Mouse (Mus musculus): ENCODE data around the gene Zmiz2. TPM values are rescaled to one million over a fixed set of nuclear protein-coding genes. Genes with fewer than 3 reads are reported as not detected.

Zmiz2 gene
- polyA plus RNA-seq, 1 experiment from 2014 or later = 16.4 TPM

- peaks cover 14% of the 10 kb centered on the region for H3K4me1 ChIP-seq (ENCODE audit: control insufficient read depth, insufficient read depth, low read length)
- H3K9ac ChIP-seq (ENCODE audit: low read length) = no peak overlapping the region
- H3K4me3 ChIP-seq (ENCODE audit: low read depth, low read length) = no peak overlapping the region
- H3K27me3 ChIP-seq (ENCODE audit: control insufficient read depth, insufficient read depth, low read length) = no peaks in the 10 kb centered on the region
- no peaks in the 10 kb centered on the region for H3K9me3 ChIP-seq (ENCODE audit: control insufficient read depth, low read length)
- ATAC-seq (ENCODE audit: low FRiP score) (no peak), DNase-seq (ENCODE audit: low spot score, missing footprints) (no peak)
- no peak overlapping the region for H3K4me2 ChIP-seq
- 92% methylated on average over 8 of the region's 8 CpGs for WGBS
- H3K27ac ChIP-seq (ENCODE audit: low read depth, low read length) = no peak overlapping the region
- H3K36me3 ChIP-seq (ENCODE audit: control insufficient read depth, insufficient read depth, low read length) = peaks cover 11% of the 10 kb centered on the region; the same call in 1 of the 2 replicates
Measured at GRCm38 (mm10) chr11:6391516-6392276, 2.8 kb downstream of the Zmiz2 start.

GRCm38 (mm10) chr11:6392857-6393256 lies 4.0 kb downstream of the Zmiz2 start:
- ATAC-seq (ENCODE audit: low FRiP score) = no peak
- H3K27ac ChIP-seq (ENCODE audit: low read depth, low read length) = no peak overlapping the region
- 91% methylated on average over 6 of the region's 6 CpGs for WGBS
- H3K4me3 ChIP-seq (ENCODE audit: low read depth, low read length) = no peak overlapping the region
- H3K36me3 ChIP-seq (ENCODE audit: control insufficient read depth, insufficient read depth, low read length) = peaks cover 16% of the 10 kb centered on the region; the same call in 1 of the 2 replicates
- no peaks in the 10 kb centered on the region for H3K27me3 ChIP-seq (ENCODE audit: control insufficient read depth, insufficient read depth, low read length)
- H3K9ac ChIP-seq (ENCODE audit: low read length) = no peak overlapping the region
- no peak overlapping the region for H3K4me2 ChIP-seq
- DNase-seq (ENCODE audit: low spot score, missing footprints) = no peak
- H3K9me3 ChIP-seq (ENCODE audit: control insufficient read depth, low read length) = no peaks in the 10 kb centered on the region
- peaks cover 14% of the 10 kb centered on the region for H3K4me1 ChIP-seq (ENCODE audit: control insufficient read depth, insufficient read depth, low read length)

- Histone ChIP-seq H3K36me3 (ENCODE audit: control insufficient read depth, insufficient read depth, low read length) (peaks cover 22% of the 10 kb centered on the region), H3K4me1 (ENCODE audit: control insufficient read depth, insufficient read depth, low read length) (peaks cover 14% of the 10 kb centered on the region), H3K9me3 (ENCODE audit: control insufficient read depth, low read length) (no peaks in the 10 kb centered on the region), H3K27me3 (ENCODE audit: control insufficient read depth, insufficient read depth, low read length) (no peaks in the 10 kb centered on the region), H3K4me3 (ENCODE audit: low read depth, low read length) (no peak overlapping the region), H3K27ac (ENCODE audit: low read depth, low read length) (no peak overlapping the region), H3K9ac (ENCODE audit: low read length) (no peak overlapping the region), H3K4me2 (no peak overlapping the region)
- WGBS = 91% methylated on average over 1 of the region's 1 CpGs
- ATAC-seq (ENCODE audit: low FRiP score) (no peak), DNase-seq (ENCODE audit: low spot score, missing footprints) (no peak)
Measured at GRCm38 (mm10) chr11:6393866-6394265, 5.0 kb downstream of the Zmiz2 start.

GRCm38 (mm10) chr11:6395565-6395964 lies 6.7 kb downstream of the Zmiz2 start:
- H3K27ac ChIP-seq (ENCODE audit: low read depth, low read length) = no peak overlapping the region
- H3K36me3 ChIP-seq (ENCODE audit: control insufficient read depth, insufficient read depth, low read length) = peaks cover 35% of the 10 kb centered on the region
- H3K4me3 ChIP-seq (ENCODE audit: low read depth, low read length) = no peak overlapping the region
- peaks cover 6% of the 10 kb centered on the region for H3K4me1 ChIP-seq (ENCODE audit: control insufficient read depth, insufficient read depth, low read length)
- H3K9ac ChIP-seq (ENCODE audit: low read length) = no peak overlapping the region
- DNase-seq (ENCODE audit: low spot score, missing footprints) = no peak
- 86% methylated on average over 5 of the region's 5 CpGs for WGBS
- 0 out of 2 replicates have a peak, but pooled peaks have one; percentile 26 for ATAC-seq (ENCODE audit: low FRiP score)
- no peaks in the 10 kb centered on the region for H3K9me3 ChIP-seq (ENCODE audit: control insufficient read depth, low read length)
- no peak overlapping the region for H3K4me2 ChIP-seq
- H3K27me3 ChIP-seq (ENCODE audit: control insufficient read depth, insufficient read depth, low read length) = no peaks in the 10 kb centered on the region

GRCm38 (mm10) chr11:6398141-6398540 lies 9.3 kb downstream of the Zmiz2 start:
- no peaks in the 10 kb centered on the region for H3K27me3 ChIP-seq (ENCODE audit: control insufficient read depth, insufficient read depth, low read length)
- no peak overlapping the region for H3K27ac ChIP-seq (ENCODE audit: low read depth, low read length)
- WGBS = 94% methylated on average over 10 of the region's 10 CpGs
- ATAC-seq (ENCODE audit: low FRiP score) (no peak), DNase-seq (ENCODE audit: low spot score, missing footprints) (peak; percentile 8)
- H3K4me2 ChIP-seq = no peak overlapping the region
- H3K4me1 ChIP-seq (ENCODE audit: control insufficient read depth, insufficient read depth, low read length) = no peaks in the 10 kb centered on the region
- H3K4me3 ChIP-seq (ENCODE audit: low read depth, low read length) = no peak overlapping the region
- H3K36me3 ChIP-seq (ENCODE audit: control insufficient read depth, insufficient read depth, low read length) = peaks cover 44% of the 10 kb centered on the region
- no peak overlapping the region for H3K9ac ChIP-seq (ENCODE audit: low read length)
- H3K9me3 ChIP-seq (ENCODE audit: control insufficient read depth, low read length) = no peaks in the 10 kb centered on the region

- DNase-seq (ENCODE audit: low spot score, missing footprints) (peak; percentile 89), ATAC-seq (ENCODE audit: low FRiP score) (peak; percentile 35)
- 90% methylated on average over 19 of the region's 19 CpGs for WGBS
- no peaks in the 10 kb centered on the region for H3K9me3 ChIP-seq (ENCODE audit: control insufficient read depth, low read length)
- peaks cover 55% of the 10 kb centered on the region for H3K36me3 ChIP-seq (ENCODE audit: control insufficient read depth, insufficient read depth, low read length)
- no peak overlapping the region for H3K9ac ChIP-seq (ENCODE audit: low read length)
- no peaks in the 10 kb centered on the region for H3K4me1 ChIP-seq (ENCODE audit: control insufficient read depth, insufficient read depth, low read length)
- H3K27ac ChIP-seq (ENCODE audit: low read depth, low read length) = no peak overlapping the region
- no peaks in the 10 kb centered on the region for H3K27me3 ChIP-seq (ENCODE audit: control insufficient read depth, insufficient read depth, low read length)
- H3K4me2 ChIP-seq = no peak overlapping the region
- H3K4me3 ChIP-seq (ENCODE audit: low read depth, low read length) = no peak overlapping the region
Measured at GRCm38 (mm10) chr11:6402515-6403510, 13.9 kb downstream of the Zmiz2 start.

GRCm38 (mm10) chr11:6403830-6404405 lies 15.0 kb downstream of the Zmiz2 start:
- 96% methylated on average over 5 of the region's 5 CpGs for WGBS
- DNase-seq (ENCODE audit: low spot score, missing footprints) (peak; percentile 77), ATAC-seq (ENCODE audit: low FRiP score) (no peak)
- Histone ChIP-seq H3K27me3 (ENCODE audit: control insufficient read depth, insufficient read depth, low read length) (no peaks in the 10 kb centered on the region), H3K27ac (ENCODE audit: low read depth, low read length) (no peak overlapping the region), H3K9ac (ENCODE audit: low read length) (no peak overlapping the region), H3K36me3 (ENCODE audit: control insufficient read depth, insufficient read depth, low read length) (peaks cover 49% of the 10 kb centered on the region), H3K4me2 (no peak overlapping the region), H3K4me3 (ENCODE audit: low read depth, low read length) (no peak overlapping the region), H3K4me1 (ENCODE audit: control insufficient read depth, insufficient read depth, low read length) (no peaks in the 10 kb centered on the region), H3K9me3 (ENCODE audit: control insufficient read depth, low read length) (no peaks in the 10 kb centered on the region)

GRCm38 (mm10) chr11:6404699-6405566 lies 16.1 kb downstream of the Zmiz2 start:
- 89% methylated on average over 9 of the region's 9 CpGs for whole genome bisulfite sequencing

More at GRCm38 (mm10) chr11:6404699-6405566, 16.1 kb downstream of the Zmiz2 start:
- H3K36me3 ChIP-seq (ENCODE audit: control insufficient read depth, insufficient read depth, low read length) = peaks cover 41% of the 10 kb centered on the region
- no peaks in the 10 kb centered on the region for H3K4me1 ChIP-seq (ENCODE audit: control insufficient read depth, insufficient read depth, low read length)
- H3K27ac ChIP-seq (ENCODE audit: low read depth, low read length) = no peak overlapping the region
- H3K4me2 ChIP-seq = no peak overlapping the region
- H3K9me3 ChIP-seq (ENCODE audit: control insufficient read depth, low read length) = no peaks in the 10 kb centered on the region
- H3K9ac ChIP-seq (ENCODE audit: low read length) = no peak overlapping the region
- H3K4me3 ChIP-seq (ENCODE audit: low read depth, low read length) = no peak overlapping the region
- DNase-seq (ENCODE audit: low spot score, missing footprints) = peak; percentile 60
- no peak for ATAC-seq (ENCODE audit: low FRiP score)
- H3K27me3 ChIP-seq (ENCODE audit: control insufficient read depth, insufficient read depth, low read length) = no peaks in the 10 kb centered on the region

Measured in midbrain, embryonic 11.5 days (tissue).